ENCODE assay signal across 8 mouse cellular contexts in genomic region chr7:4995268-4996002, GRCm38 (mm10). TPM values are rescaled to one million over a fixed set of nuclear protein-coding genes. Genes with fewer than 3 reads are reported as not detected.
DNase-seq lines count a peak whose midpoint lies in the region; ATAC-seq and TF ChIP-seq lines count a peak whose summit lies in the region.

No protein-coding gene starts in this region.

- DNase-seq in cerebellum, adult 11 months = peak; percentile 20
- DNase-seq in cerebellum, postnatal 36 days = no peak
- no peak for DNase-seq in testis, postnatal 14 days (ENCODE audit: low spot score)
- no peak for DNase-seq in adipocyte (ENCODE audit: low spot score)
- no peak for DNase-seq in thymus, postnatal 4 days

- no peak for TF ChIP-seq POLR2A in testis, adult 2 months (IDR thresholded peaks at IDR 0.05; ENCODE audit: control insufficient read depth, low read depth, low read length)

- 0 out of 2 replicates have a peak, but pooled peaks cover 5% of the 10 kb centered on the region for H3K9me3 ChIP-seq in limb, embryonic 15.5 days
- peaks cover 4% of the 10 kb centered on the region; the same call in 1 of the 2 replicates for H3K9me3 ChIP-seq in stomach, embryonic 16.5 days (replicated peaks; ENCODE audit: control insufficient read depth, low read length)

- H3K36me3 ChIP-seq in testis, adult 2 months (ENCODE audit: control insufficient read depth, insufficient read depth, low read length) = no peaks in the 10 kb centered on the region
- peaks cover 35% of the 10 kb centered on the region for H3K36me3 ChIP-seq in limb, embryonic 15.5 days
- H3K36me3 ChIP-seq in stomach, embryonic 16.5 days (ENCODE audit: control insufficient read depth, insufficient read depth, low read length) = peaks cover 15% of the 10 kb centered on the region

- H3K4me3 ChIP-seq in testis, adult 2 months (ENCODE audit: control insufficient read depth, low read depth, low read length) = peak overlapping the region; percentile 89
- peak overlapping the region; percentile 60 for H3K4me3 ChIP-seq in limb, embryonic 15.5 days
- H3K4me3 ChIP-seq in stomach, embryonic 16.5 days (replicated peaks; ENCODE audit: low read length) = peak overlapping the region; percentile 80

- H3K4me1 ChIP-seq in testis, adult 2 months (ENCODE audit: control insufficient read depth, insufficient read depth, low read length) = peaks cover 20% of the 10 kb centered on the region
- H3K4me1 ChIP-seq in limb, embryonic 15.5 days = peaks cover 30% of the 10 kb centered on the region
- H3K4me1 ChIP-seq in stomach, embryonic 16.5 days (ENCODE audit: control insufficient read depth, insufficient read depth, low read length) = peaks cover 16% of the 10 kb centered on the region

- WGBS in limb, embryonic 15.5 days = 4% methylated on average over 19 of the region's 19 CpGs
- WGBS in stomach, embryonic 16.5 days = 4% methylated on average over 19 of the region's 19 CpGs

- H3K27ac ChIP-seq in testis, adult 2 months (ENCODE audit: control insufficient read depth, insufficient read depth, low read depth, low read length) = no peak overlapping the region; the same call in 1 of the 2 replicates
- H3K27ac ChIP-seq in limb, embryonic 15.5 days = peak overlapping the region; percentile 52
- peak overlapping the region; percentile 68 for H3K27ac ChIP-seq in stomach, embryonic 16.5 days (ENCODE audit: low read length)

- H3K9ac ChIP-seq in limb, embryonic 15.5 days = peak overlapping the region; percentile 74
- H3K9ac ChIP-seq in stomach, embryonic 16.5 days (ENCODE audit: low read length) = peak overlapping the region; percentile 91

- peak; percentile 40; the same call in 1 of the 2 replicates for ATAC-seq in limb, embryonic 15.5 days (ENCODE audit: insufficient number of reproducible peaks, low FRiP score, low TSS enrichment, low read depth)
- peak; percentile 55 for ATAC-seq in stomach, embryonic 16.5 days (ENCODE audit: insufficient read depth, low FRiP score)

- no peaks in the 10 kb centered on the region for H3K27me3 ChIP-seq in testis, adult 2 months (ENCODE audit: control insufficient read depth, insufficient read depth, low read length)
- peaks cover 12% of the 10 kb centered on the region for H3K27me3 ChIP-seq in limb, embryonic 15.5 days
- no peaks in the 10 kb centered on the region for H3K27me3 ChIP-seq in stomach, embryonic 16.5 days (ENCODE audit: control insufficient read depth, insufficient read depth, low read length)

- H3K4me2 ChIP-seq in limb, embryonic 15.5 days = peak overlapping the region; percentile 81
- H3K4me2 ChIP-seq in stomach, embryonic 16.5 days (ENCODE audit: low read depth, low read length) = peak overlapping the region; percentile 77

- TF ChIP-seq CTCF in testis, adult 2 months (IDR thresholded peaks at IDR 0.05; ENCODE audit: control insufficient read depth, insufficient read depth, insufficient replicate concordance, low read depth, low read length) = no peak

RNA-seq across cellular contexts. Expression of gene Zfp579, which starts 0.5 kb away (rescaled TPM):
- polyA plus RNA-seq in testis, adult 2 months (2012; rRNA removed) = 7.6 and 9.1 TPM in 2 replicates
- 25.4 and 29.1 TPM in 2 replicates for polyA plus RNA-seq in limb, embryonic 15.5 days (2015; fragmentation: Nextera tagmentation; extraction: Ambion mirVana)
- 23.0 and 26.5 TPM in 2 replicates for polyA plus RNA-seq in stomach, embryonic 16.5 days (2015; fragmentation: Nextera tagmentation; extraction: Ambion mirVana)

RNA-seq across cellular contexts. Expression of gene Zfp524, which starts 18.8 kb away (rescaled TPM):
- 11.2 and 12.5 TPM in 2 replicates for polyA plus RNA-seq in testis, adult 2 months (2012; rRNA removed)
- 14.5 and 15.0 TPM in 2 replicates for polyA plus RNA-seq in limb, embryonic 15.5 days (2015; fragmentation: Nextera tagmentation; extraction: Ambion mirVana)
- polyA plus RNA-seq in stomach, embryonic 16.5 days (2015; fragmentation: Nextera tagmentation; extraction: Ambion mirVana) = 17.2 and 17.5 TPM in 2 replicates

RNA-seq across cellular contexts. Expression of gene Fiz1, which starts 19.1 kb away (rescaled TPM):
- 36.1 and 37.2 TPM in 2 replicates for polyA plus RNA-seq in testis, adult 2 months (2012; rRNA removed)
- 37.7 and 38.6 TPM in 2 replicates for polyA plus RNA-seq in limb, embryonic 15.5 days (2015; fragmentation: Nextera tagmentation; extraction: Ambion mirVana)
- polyA plus RNA-seq in stomach, embryonic 16.5 days (2015; fragmentation: Nextera tagmentation; extraction: Ambion mirVana) = 18.9 and 22.6 TPM in 2 replicates

RNA-seq across cellular contexts. Expression of gene Gm44973, which starts 19.9 kb away (rescaled TPM):
- polyA plus RNA-seq in testis, adult 2 months (2012; rRNA removed) = not detected in 2 replicates
- polyA plus RNA-seq in limb, embryonic 15.5 days (2015; fragmentation: Nextera tagmentation; extraction: Ambion mirVana) = 1.7 TPM in 1 of 2 replicates, not detected in the other
- polyA plus RNA-seq in stomach, embryonic 16.5 days (2015; fragmentation: Nextera tagmentation; extraction: Ambion mirVana) = 0.99 and 1.3 TPM in 2 replicates

RNA-seq across cellular contexts. Expression of gene Sbk3, which starts 24.5 kb away (rescaled TPM):
- 0.23 and 0.27 TPM in 2 replicates for polyA plus RNA-seq in testis, adult 2 months (2012; rRNA removed)
- not detected in 2 replicates for polyA plus RNA-seq in limb, embryonic 15.5 days (2015; fragmentation: Nextera tagmentation; extraction: Ambion mirVana)
- 0.11 TPM in 1 of 2 replicates, not detected in the other for polyA plus RNA-seq in stomach, embryonic 16.5 days (2015; fragmentation: Nextera tagmentation; extraction: Ambion mirVana)
